Mouse (Mus musculus): ENCODE data around the gene Il17c.

Gene Il17c

DNA sequence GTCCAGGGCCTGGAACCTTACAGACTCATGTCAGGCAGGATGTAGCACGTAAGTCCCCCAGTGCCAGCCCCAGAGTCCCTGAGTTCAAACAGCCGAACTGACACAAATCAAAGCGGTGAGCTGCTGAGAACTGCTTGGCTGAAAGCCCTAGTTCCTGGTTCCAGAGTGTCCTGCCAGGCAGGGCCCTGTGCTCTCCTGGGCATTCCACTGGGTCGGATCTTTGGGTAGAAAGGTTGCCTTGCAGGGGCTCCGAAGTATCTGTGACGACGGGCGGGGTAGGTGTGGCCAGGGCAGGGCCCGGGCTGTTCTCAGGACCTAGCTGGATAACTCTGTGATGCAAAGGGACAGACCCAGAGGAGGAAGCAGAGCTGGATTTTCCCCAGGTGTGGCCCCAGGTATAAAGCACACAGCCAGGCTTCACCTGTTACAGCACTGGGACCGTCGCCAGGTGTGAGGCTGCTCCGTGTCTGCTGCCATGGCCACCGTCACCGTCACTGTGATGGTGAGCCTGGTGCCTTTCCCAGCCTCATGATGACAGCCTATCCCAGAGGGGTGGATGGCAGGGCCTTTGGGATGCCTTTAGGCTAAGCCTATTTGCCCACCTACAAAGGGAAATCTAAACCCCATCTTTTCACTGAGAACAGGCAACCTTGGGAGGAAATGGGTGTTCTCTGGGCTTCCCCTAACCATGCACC lies at the start of gene Il17c:
TSS of gene Il17c (plus strand) at position 645 of the 695 bp plus-strand sequence.
- DNase-seq (ENCODE audit: low read depth in 1 of 2, low spot score in 2 of 2): no peak

DNA sequence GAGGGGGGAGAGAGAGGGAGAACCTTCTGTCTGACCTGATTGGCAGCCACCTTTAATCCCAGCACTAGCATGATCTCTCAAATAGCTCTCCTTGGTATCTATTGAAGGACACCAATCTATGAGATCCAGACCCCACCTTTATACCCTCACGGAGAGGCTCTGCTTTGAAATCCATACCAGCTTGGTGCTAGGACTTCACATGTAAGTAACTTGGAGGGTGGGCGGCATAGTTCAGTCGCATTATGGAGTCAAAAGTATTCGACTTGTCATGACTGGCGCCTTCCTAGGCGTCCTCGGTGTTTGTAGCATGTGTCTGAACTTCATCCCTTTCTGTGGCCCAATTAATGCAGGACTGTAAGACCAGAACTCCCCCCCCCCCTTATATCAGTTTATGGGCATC lies 46.5 kb upstream of the Il17c start:
- no peak for DNase-seq (ENCODE audit: low read depth in 1 of 2, low spot score in 2 of 2)

DNA sequence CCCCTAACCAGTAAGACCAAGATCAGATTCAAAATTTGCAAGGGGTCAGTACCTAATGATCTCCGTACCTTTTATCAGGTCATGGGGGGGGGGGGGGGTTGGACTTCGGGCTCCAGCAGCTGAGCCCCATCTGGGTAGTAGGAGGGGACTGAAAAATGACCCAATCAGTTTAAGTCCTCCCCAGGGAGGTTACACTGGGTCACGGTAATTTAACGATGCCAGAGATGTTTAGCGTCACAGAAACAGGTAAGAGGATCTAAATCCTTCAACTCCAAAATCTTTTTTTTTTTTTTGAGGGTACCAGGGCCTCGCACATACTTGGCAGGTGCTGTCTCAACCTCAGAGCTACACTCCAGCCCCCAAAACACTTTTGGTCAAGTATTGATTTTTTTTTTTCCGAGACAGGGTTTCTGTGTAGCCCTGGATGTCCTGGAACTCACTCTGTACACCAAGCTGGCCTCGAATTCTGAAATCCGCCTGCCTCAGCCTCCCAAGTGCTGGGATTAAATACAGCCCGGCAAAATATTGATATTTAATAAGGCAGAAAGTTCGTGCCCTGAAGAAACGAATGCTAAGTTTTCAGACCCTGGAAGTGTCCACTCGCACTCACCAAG lies 46.0 kb upstream of the Il17c start:
- DNase-seq (ENCODE audit: low read depth in 1 of 2, low spot score in 2 of 2): no peak

DNA sequence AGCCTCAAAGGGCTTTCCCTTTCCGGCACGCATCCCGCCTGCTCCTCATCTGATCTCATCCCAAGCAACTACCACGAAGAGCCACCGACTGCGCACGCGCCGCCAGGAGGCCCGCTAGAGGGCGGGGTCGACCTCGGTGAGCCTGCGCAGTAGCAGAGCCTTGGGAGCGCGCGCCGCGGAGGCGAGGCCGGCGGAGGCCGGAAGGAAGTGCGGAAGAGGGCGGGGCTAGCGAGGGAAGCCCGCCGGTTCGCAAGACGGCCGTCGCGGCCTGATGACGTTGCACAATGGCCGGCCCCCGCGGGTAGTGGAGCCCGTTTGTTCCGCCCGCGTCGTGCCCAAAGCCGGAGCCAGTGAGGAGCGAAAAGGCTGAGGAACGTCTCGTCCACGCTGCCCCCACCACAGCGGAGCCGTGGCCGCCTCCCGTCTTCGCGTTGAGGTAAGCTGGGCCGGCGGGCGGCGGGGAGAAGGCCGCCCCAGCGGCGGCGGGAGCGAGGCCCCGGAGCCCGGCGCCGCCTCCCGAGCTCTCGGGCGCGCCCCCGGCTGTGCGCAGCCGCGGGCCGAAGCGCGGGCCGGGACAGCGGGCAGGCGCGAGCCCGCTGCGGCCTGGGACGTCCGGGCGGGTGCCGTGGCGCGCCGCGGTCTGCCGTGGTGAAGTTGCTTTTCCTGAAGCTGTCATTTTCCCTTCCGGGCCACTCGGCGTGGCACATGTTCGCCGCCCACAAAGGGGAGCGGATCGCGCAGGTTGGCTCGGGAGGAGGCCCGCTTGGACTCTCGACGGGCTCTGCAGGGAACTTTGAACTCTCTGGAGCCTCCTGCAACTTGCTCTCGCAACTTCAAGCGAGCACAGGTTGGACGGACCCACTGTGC lies 45.2 kb upstream of the Il17c start, which contains the start of gene Zc3h18:
TSS of gene Zc3h18 (plus strand) at position 245 of the 867 bp plus-strand sequence.
- DNase-seq (ENCODE audit: low read depth in 1 of 2, low spot score in 2 of 2): peak; percentile 97

DNA sequence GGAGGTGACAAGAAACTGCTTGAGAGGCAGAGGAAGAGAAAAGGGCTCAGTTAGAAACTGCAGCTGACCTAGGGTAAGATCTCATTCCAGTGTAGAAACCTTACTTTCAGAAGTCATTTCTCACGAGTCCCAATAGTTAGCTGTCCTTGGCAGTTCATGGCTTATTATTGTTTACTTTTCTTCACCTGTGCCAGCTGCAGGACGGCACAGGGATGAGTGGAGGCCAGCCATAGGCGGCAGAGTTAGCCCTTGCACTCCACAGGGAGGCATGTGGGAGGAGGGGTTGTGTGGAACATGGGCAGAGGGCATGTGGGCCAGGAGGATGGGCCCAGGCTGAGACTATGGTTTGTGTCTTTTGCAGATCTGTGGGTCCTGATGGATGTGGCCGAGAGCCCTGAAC lies 38.8 kb upstream of the Il17c start:
- no peak for DNase-seq (ENCODE audit: low read depth in 1 of 2, low spot score in 2 of 2)

DNA sequence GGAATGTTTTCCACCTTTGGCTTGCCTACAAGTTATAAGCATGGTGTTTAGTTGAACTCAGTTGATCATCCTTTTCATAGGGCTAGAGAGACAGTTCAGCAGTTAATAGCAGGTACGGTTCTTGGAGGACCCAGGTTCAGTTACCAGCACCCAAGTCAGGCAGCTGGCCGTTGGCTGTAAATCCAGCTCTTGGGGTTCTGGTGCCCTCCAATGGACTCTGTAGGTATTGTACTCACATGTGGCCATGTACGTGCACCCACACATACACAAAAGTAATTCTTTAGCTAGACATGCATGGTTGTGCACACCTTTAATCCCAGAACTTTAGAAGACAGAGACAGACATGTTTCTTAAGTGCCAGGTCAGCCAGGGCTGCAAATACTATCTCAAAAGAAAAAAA lies 32.5 kb upstream of the Il17c start:
- no peak for DNase-seq (ENCODE audit: low read depth in 1 of 2, low spot score in 2 of 2)

DNA sequence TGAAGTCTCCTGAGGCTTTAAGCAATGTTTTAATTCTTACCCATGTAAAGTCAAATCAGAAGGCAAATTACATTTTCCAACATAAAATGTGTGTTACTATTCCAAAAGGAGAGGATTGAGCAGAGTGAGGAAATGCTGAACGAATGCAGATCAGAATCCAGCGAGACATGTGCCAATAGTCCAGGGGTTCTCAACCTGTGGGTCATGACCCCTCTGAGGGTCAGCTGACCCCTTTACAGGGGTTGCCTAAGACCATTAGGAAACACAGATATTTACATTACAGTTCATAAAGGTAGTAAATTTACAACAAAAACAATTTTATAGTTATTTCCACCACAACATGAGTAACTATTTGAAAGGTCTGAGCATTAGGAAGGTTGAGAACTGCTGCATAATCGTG lies 31.1 kb upstream of the Il17c start:
- no peak for DNase-seq (ENCODE audit: low read depth in 1 of 2, low spot score in 2 of 2)

DNA sequence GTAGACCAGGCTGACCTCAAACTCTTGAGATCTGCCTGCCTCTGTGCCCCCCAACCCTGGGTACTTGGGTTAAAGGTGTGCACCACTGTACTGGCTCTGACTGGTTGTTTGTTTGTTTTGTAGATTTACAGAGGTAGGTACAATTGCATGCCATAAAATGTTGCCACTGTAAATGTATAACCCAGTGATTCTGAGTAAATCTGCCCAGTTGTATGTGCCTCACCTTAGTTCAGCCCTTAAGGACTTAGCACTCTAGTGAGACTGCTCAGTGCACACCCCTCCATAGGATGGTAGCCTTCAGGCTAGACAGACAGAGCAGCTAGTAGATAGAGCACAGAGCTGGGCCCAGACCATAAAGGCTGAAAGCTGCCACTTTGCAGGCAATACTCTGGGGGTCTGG lies 28.1 kb upstream of the Il17c start:
- no peak for DNase-seq (ENCODE audit: low read depth in 1 of 2, low spot score in 2 of 2)

DNA sequence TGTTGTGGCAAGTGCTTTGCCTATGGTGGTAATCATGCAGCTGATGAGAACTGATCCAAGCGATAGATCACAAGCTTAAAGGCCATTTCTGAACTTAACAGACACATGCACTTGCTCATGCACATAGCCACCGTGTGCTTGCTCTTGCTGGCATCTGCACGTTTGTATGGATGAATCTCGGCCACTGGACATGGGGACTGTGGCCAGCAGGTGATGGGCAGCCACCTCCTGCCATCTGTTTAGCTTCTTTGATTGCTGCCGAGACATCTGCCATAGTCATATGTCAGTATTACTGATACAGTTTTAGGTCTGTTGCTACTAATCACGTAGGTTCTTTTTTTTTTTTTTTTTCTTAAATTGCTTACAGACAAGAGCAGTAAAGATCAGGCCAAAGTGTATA lies 26.5 kb upstream of the Il17c start:
- no peak for DNase-seq (ENCODE audit: low read depth in 1 of 2, low spot score in 2 of 2)

DNA sequence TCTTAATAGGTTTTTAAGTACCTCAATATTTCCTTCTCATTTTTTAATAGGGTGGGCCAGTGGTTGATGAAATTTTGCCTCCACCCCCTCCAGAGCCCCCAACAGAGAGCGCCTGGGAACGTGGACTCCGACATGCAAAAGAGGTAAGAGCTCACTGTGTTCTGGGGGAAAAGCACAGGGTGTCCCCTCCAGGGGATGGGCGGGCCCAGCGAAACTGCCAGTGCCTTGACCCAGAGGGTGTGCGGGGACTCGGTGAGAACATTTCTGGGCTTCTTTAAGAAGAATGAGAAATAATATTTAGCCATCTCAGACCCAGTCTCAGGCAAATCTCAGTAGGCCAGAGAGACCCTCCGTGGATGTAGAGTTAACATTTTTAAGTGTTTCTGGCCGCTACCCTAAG lies 23.6 kb upstream of the Il17c start:
- DNase-seq (ENCODE audit: low read depth in 1 of 2, low spot score in 2 of 2): no peak

DNA sequence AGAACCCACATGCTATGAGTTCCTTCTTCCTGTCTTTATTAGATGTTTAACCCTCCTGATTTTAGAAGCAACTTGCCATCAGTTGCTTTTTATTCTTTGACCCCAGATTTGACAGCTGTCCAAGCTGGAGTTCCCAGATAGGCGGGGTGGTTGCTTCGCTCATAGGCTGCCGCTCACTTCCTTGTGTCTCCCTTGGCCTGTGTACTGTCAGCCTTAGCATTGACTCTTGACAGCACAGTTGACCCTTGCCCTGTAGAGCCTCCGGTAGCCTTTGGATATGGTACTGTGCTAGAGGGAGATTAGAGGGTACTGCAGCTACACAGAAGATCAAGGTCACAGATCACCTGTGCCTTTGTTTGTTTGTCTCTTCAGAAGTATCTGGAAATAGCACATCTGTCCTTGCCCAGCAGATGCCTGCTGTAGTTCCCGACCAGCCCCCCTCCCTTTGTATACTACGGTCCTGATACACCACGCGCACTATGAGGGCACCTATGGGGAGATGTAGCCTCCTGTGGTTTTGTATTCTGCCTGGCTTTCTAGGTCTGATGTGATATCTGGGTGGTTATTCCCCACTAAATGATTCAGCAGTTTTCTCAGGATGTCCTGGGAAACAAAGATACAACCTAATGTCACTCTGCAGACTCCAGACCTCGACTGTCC lies 16.5 kb upstream of the Il17c start:
- no peak for DNase-seq (ENCODE audit: low read depth in 1 of 2, low spot score in 2 of 2)

DNA sequence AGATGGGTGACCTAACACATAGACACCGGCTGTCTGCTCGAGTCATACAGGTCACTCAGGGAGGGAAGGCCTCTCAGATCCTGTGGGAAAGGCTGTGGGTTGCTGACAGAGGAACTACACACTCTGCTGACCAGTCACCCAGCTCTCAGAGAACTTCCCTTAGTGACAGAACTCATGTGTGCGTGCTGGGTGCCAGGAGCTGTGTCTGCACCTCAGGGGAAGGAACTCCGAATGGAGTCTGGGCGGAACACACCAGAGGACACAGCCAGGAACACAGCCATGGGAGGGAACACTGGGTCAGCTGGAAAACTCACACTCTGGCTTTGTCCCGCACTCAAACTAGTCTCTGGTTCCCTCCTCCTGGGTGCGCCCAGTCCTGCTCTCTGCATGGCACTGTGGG lies 14.1 kb upstream of the Il17c start:
- no peak for DNase-seq (ENCODE audit: low read depth in 1 of 2, low spot score in 2 of 2)

DNA sequence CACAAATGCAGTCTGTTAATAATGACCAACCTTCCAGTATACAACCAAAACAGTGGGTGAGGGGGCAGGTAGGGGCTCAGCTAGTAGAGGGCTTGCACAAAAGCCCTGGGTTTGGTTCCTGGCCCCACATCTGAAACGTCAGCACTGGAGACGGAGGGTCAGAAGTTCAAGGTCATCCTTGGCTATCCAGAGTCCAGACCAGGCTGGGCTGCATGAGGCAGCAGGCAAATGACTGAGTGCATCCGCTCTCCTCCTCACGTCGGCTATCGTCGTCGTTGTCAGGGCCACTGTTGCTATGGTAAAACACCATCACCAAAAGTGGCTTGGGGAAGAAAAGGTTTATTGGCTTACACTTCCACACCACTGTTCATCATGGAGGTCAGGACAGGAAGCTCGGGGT lies 7.5 kb upstream of the Il17c start:
- no peak for DNase-seq (ENCODE audit: low read depth in 1 of 2, low spot score in 2 of 2)

DNA sequence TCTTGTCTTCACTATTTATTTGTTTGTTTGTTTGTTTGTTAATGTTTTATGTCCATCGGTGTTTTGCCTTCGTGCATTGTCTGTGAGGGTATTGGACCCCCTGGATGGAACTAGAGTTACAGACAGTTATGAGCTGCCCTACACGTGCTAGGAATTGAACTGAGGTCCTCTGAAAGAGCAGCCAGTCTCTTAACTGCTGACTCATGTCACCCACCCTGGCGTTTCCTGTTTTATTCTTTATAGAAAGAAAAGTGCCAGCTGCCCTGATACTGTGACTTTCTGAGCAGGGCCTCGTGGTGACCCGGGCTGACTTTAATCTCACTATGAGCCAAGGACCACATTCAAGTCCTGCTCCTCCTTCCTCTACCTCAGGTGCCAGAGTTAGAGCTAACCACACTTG lies 6.3 kb upstream of the Il17c start:
- DNase-seq (ENCODE audit: low read depth in 1 of 2, low spot score in 2 of 2): no peak

DNA sequence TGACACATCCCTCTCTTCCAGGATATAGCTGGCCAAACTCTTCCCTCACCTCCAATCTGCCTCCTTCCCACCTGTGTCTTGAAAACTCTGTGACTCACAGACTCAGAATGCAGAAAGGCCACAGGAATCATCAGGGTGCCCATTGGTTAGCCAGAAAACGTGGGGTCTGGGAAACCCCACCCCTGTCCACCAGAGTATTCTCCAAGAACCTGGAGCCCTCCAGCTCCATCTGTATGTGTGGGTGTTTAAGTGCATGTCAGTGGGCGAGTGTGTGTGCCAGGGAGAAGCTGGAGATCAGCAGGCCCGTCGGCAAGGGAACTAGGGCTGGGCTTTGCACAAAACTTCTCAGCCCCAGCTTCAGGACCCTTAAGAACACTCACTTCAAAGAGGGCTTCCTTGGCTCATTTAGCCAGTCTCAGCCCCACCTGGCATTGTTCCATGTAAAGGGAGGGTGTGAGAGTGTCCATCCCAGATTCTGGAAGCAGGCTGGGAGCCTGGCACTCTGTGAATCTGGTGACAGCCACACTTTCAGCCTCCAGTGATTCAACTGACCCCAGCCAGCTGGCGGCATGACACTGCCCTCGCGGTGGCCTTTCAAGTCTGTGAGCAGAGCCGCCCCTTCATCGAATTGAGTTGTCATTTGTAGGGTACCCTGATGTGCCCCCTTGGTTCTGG lies 1.8 kb upstream of the Il17c start:
- DNase-seq (ENCODE audit: low read depth in 1 of 2, low spot score in 2 of 2): no peak

DNA sequence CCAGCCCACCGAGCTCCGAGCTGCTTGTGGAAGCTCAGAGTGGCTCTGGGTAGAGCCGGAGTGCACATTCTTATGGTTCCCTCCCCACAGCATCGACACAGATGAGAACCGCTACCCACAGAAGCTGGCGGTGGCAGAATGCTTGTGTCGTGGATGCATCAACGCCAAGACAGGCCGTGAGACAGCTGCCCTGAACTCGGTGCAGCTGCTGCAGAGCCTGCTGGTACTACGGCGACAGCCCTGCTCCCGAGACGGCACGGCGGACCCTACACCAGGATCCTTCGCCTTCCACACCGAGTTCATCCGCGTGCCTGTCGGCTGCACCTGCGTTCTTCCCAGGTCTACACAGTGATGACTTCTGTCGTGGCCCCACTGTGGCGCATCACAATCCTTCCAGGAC lies 1.4 kb downstream of the Il17c start:
- DNase-seq (ENCODE audit: low read depth in 1 of 2, low spot score in 2 of 2): no peak

DNA sequence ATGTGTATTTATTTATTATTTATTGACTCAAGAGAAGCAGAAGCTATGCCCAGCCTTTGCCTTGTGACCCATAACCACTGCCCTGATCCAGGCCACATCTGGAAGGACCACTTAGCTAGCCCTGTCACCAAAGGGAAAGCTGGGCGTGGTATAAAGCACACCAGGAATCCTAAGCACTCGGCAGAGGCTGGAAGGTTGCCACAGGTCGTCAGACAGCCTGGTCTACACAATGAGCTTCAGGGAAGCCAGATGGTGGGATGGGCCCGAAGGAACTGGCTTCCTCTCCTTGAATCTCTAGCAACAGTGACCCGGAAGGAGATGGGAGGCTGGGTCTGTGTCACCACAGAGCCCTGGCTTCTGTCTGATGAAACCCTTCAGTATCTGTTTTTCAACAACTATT lies 1.8 kb downstream of the Il17c start:
- no peak for DNase-seq (ENCODE audit: low read depth in 1 of 2, low spot score in 2 of 2)

DNA sequence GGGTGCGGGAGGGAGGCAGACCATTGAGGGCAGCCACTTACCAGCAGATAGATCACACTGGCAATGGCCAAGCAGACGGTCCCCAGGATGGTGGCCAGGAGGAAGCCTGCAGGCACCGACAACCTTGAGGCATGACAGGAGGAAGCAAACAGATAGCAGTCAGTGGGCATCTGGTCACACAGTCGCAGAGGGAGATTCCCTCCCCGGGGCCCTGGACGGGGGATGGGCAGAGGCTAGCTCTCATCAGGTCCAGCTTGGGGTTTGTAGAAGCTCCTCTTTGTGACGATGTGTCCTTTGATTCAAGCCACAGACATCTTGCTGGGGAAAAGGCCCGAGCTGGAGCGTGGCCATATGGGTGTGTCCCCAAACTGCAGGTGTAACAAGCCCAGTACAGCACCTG lies 4.3 kb downstream of the Il17c start:
- DNase-seq (ENCODE audit: low read depth in 1 of 2, low spot score in 2 of 2): no peak

DNA sequence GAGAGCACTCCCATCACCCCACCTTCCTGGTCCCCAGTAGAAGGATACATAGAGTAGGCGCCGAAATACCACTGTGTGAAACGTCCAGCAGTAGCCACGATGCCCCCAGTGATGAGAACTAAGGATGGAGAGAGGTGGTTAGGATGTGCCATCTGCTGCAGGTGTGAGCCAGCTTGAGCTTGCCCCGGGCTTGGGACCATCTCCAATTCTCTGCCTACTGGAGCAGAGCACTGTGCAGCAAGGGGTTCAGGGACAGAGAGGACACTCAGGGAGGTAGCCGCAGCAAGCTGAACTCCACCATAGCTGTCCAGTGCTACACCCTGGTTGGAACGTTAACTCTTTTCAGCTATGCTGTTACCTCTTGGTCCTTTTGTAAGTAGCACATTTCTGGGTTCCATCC lies 5.8 kb downstream of the Il17c start:
- no peak for DNase-seq (ENCODE audit: low read depth in 1 of 2, low spot score in 2 of 2)

DNA sequence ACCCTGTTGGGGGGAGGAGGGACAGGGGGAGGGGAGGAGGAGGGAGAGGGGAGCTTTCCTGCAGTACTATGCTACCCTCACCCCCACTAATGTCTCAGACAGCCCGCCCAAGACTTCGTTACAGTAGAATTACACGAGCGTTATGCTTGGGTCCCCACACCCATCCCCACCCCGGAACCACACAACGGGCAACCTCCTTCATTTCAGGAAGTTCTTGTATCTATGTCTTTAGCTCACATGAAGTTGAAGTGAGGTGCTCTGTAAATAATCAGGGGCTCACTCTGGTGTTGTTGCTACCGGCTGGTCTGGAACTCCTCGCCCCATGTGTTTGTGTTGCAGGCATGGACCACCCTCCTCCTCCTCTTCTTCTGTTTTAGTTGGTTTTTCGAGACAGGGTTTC lies 6.3 kb downstream of the Il17c start:
- no peak for DNase-seq (ENCODE audit: low read depth in 1 of 2, low spot score in 2 of 2)

DNA sequence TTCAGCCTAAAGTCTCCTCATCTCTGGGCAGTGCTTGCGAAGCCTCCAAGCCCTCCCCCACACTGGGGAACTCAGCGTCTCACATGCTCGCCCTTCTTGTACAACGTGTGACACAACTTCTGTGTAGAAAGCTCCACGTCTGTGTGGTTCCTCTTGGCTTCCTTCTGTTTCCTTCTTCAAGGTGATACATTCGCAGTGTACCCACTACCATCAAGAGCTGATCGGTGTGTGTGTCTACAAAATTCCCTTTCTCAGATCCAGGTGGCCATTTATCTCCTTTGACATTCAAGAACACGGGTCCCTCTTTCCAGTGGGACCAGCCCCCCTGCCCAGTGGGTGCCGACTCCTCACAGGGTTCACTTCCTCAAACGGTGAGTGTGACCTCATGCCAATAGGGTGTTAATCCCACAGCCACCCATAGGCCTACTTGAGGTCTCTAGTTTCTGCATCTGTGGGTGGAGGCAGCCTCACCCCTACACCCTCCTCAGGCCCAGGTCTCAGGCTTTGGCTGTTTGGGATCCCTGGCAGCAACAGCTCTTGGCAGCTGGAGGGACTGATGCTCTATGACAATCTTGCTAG lies 8.3 kb downstream of the Il17c start:
- peak; percentile 80 to 85 for DNase-seq (ENCODE audit: low read depth in 1 of 2, low spot score in 2 of 2)

Measured in monocyte, adult 2 months (primary cell).